Mouse (Mus musculus): ENCODE data around the gene Camta2. TPM values are rescaled to one million over a fixed set of nuclear protein-coding genes. Genes with fewer than 3 reads are reported as not detected.

The Camta2 gene
- polyA plus RNA-seq, 1 experiment from 2014 or later = 16.9 TPM

DNA sequence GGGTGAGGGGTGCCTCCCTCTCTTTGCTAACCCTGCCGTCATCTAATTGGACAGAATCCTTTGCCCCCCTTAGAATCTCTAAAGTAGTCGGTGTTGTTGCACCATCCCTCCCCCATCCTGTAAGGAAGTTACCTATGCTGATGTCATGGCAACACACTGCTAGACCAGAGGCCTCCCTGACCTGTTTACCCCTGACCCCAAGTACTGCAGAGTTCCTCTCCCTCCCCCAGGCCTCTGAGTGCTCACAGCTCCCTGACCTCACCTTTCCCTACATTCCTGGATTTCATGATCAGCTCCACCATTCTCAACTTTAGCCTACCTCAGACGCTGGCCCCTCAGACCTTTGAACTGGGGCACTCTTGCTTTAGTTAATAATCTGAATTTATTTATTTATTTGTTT lies 18.2 kb upstream of the Camta2 start:
- H3K4me2 ChIP-seq = no peak overlapping the region
- H3K9ac ChIP-seq = no peak overlapping the region
- ATAC-seq (ENCODE audit: low read depth) = no peak
- H3K27ac ChIP-seq (replicated peaks) = no peak overlapping the region
- no peak overlapping the region for H3K4me3 ChIP-seq
- WGBS = 87% methylated on average over 3 of the region's 3 CpGs
- H3K4me1 ChIP-seq (replicated peaks) = peaks cover 19% of the 10 kb centered on the region
- no peaks in the 10 kb centered on the region for H3K27me3 ChIP-seq
- no peaks in the 10 kb centered on the region for H3K9me3 ChIP-seq
- peaks cover 79% of the 10 kb centered on the region for H3K36me3 ChIP-seq

DNA sequence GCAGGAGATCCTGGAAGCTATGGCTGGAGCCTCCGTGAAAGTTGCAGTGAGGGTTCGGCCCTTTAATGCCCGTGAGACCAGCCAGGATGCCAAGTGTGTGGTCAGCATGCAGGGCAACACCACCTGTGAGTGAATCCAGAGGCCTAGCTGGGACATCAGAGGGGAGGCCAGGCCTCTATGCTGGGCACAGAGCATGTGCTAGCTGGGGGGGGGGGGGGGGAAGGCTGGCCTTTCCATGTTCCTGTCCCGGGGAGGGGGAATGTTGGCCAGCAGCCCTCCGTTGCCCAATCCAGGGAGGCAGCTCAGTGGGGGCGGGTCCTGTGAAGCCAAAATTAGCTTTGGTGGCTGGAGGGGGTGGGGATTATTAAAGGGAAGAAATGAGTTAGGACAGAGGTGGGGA lies 14.9 kb upstream of the Camta2 start:
- Histone ChIP-seq H3K4me2 (no peak overlapping the region), H3K36me3 (peaks cover 46% of the 10 kb centered on the region), H3K27me3 (no peaks in the 10 kb centered on the region), H3K9ac (peak overlapping the region; percentile 94), H3K4me1 (replicated peaks) (peaks cover 28% of the 10 kb centered on the region), H3K27ac (replicated peaks) (no peak overlapping the region), H3K9me3 (no peaks in the 10 kb centered on the region), H3K4me3 (no peak overlapping the region)
- WGBS = 81% methylated on average over 6 of the region's 6 CpGs
- ATAC-seq (ENCODE audit: low read depth) = no peak

DNA sequence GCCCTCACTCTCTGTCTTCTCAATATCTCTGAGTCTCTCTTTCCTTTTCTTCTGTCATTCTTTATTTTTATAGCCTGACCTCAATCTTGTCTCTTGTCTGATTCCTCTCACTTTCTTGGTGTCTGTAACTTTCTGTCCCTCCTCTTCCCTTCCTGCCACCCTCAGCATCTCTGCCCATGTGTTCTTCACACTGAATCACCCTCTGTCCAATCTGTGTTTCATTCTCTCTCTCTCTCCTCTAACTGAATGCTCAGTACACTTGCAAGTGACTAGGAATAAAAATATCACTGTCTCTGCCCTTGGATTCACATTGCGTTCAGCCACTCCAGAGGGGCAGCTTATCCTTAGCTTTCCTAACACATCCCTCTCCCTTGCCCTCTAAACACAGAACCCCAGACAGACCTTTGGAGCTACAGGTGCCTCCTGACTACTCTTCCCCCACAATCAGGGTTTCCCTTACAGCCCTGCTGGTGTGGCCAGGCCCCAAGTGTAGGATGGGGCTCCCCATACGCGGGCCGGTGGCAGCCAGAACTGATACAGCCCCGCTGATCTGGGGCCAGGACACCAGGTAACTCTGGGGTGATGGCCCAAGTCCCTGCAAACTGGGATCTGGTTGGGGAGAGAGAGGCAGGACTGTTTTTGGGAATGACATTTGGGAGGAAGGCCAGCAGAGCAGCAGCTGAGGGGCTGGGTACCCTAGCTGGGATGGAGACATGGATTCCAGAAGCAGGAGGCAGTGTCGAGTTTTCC lies 14.3 kb upstream of the Camta2 start:
- Histone ChIP-seq H3K4me2 (peak overlapping the region; percentile 89), H3K27ac (replicated peaks) (no peak overlapping the region), H3K36me3 (peaks cover 40% of the 10 kb centered on the region), H3K9me3 (no peaks in the 10 kb centered on the region), H3K9ac (peak overlapping the region; percentile 94), H3K4me3 (peak overlapping the region; percentile 89), H3K27me3 (no peaks in the 10 kb centered on the region), H3K4me1 (replicated peaks) (peaks cover 28% of the 10 kb centered on the region)
- WGBS = 86% methylated on average over 6 of the region's 6 CpGs
- ATAC-seq (ENCODE audit: low read depth) = no peak

DNA sequence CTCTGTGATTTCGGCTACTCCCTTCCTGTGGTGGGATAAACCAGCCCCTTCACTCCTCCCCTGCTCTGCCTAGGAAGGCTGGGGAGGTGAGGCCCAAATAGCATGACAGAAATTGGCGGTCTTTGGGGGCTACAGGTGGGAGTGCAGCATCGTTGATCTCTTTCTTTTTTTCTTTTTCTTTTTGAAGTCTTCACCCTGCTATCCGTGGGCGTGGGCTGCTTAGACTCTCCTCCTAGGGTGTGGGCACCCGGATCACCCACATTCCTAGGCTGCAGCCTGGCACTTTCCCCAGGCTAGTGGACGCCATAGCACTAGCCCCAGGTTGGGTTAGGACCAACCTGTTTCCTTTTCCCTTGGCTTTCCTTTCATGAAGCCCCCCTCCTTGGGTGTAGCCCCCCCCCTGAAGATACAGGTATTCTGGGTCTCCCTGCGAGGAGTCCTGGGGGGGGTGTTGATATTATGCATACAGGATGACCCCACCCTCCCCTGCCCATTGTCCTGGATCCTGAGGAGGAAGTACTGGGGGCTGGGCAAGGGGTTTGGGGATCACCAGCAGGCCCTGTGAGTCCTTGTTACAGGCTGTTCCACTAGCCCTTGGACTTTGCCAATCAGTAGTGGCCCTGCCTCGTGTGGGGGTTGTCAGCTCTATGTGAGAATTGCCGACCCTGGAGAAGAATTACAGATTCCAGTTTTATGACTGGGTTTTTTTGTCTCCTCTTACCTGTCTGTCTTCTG lies 13.5 kb upstream of the Camta2 start:
- peak overlapping the region; percentile 89 for H3K4me3 ChIP-seq
- peak overlapping the region; percentile 94 for H3K9ac ChIP-seq
- peaks cover 33% of the 10 kb centered on the region for H3K36me3 ChIP-seq
- H3K9me3 ChIP-seq = no peaks in the 10 kb centered on the region
- peaks cover 28% of the 10 kb centered on the region for H3K4me1 ChIP-seq (replicated peaks)
- no peak for ATAC-seq (ENCODE audit: low read depth)
- H3K27ac ChIP-seq (replicated peaks) = no peak overlapping the region
- no peaks in the 10 kb centered on the region for H3K27me3 ChIP-seq
- peak overlapping the region; percentile 89 for H3K4me2 ChIP-seq
- WGBS = 11% methylated on average over 10 of the region's 10 CpGs

DNA sequence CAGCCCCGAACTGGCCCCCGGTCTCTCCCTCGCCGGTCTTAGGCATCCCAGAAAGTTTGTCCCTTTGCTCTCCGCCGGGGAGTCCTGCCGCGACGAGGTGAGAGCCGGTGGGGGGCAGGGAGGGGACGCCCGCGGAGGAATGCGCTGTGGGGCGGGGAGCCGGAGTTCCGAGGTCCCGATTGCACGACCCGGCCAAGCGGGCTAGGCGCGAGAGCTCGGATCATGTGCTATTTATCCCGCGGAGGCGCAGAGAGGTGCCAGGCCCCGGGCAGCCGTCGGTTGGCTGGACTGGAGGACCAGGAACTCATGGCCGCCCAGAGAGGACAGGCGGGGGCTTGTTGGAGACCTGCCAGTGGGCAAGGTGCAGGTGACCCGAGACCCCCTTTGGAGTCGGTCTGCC lies 12.7 kb upstream of the Camta2 start:
- ATAC-seq (ENCODE audit: low read depth) = peak; percentile 28
- no peaks in the 10 kb centered on the region for H3K9me3 ChIP-seq
- H3K9ac ChIP-seq = peak overlapping the region; percentile 94
- H3K27ac ChIP-seq (replicated peaks) = peak overlapping the region; percentile 93
- H3K36me3 ChIP-seq = peaks cover 25% of the 10 kb centered on the region
- H3K27me3 ChIP-seq = no peaks in the 10 kb centered on the region
- H3K4me3 ChIP-seq = peak overlapping the region; percentile 89
- under 1% methylated on average over 33 of the region's 34 CpGs for WGBS
- peak overlapping the region; percentile 89 for H3K4me2 ChIP-seq
- H3K4me1 ChIP-seq (replicated peaks) = peaks cover 28% of the 10 kb centered on the region

DNA sequence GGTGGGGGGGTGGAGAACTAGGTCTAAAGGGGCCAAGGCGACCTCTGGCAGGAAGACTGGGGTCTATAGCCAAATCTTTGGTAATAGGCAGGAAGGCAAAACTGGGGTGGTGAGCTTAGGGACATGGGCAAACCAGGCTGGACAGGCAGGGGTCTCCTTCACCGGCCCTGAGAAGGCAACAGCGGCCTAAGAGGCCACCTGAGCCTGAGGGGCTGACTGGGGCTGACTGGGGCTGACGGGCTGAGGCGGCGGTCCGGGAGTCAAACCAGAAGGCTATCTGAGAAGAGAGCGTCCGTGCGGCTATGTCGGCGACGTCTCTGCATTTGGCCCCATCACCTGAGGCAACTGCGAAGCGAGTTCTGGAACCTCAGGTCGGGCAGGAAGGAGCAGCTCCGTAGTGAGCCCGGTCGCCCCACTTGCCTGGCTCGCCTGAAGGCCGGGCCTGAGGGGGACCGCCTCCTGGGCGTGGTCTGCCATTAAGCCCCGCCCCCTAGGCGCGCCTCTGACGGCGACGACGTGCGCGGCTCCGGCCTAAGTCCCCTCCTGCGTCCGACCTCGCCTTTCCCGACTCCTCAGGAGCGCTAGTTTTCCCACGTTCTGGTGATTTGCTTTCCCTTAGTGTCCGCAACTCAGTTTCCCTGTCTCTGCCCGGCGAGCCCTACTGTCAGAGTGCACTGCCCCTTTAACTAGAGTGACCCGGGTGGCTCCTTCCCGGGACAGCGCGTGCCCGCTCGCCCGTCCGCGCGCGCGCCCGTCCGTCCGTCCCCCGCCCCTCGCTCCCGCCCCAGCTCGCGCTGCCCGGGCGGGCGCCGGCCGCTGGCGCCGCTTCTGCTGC lies 12.0 kb upstream of the Camta2 start, which contains the start of the genes Inca1 and Kif1c:
Inca1 (minus strand) TSS at position 434 of the 835 bp plus-strand sequence.
Kif1c (plus strand) TSS at position 827 of the 835 bp plus-strand sequence.
- Histone ChIP-seq H3K4me3 (peak within 1 kb of the TSS; percentile 89), H3K9ac (peak within 1 kb of the TSS; percentile 94), H3K36me3 (peaks cover 18% of the 10 kb centered on the region), H3K9me3 (no peaks in the 10 kb centered on the region), H3K27me3 (no peaks in the 10 kb centered on the region), H3K27ac (replicated peaks) (peak within 1 kb of the TSS; percentile 93), H3K4me2 (peak within 1 kb of the TSS; percentile 89), H3K4me1 (replicated peaks) (peaks cover 28% of the 10 kb centered on the region)
- 1% methylated on average over 67 of the region's 69 CpGs for WGBS
- ATAC-seq (ENCODE audit: low read depth) = peak; percentile 97

DNA sequence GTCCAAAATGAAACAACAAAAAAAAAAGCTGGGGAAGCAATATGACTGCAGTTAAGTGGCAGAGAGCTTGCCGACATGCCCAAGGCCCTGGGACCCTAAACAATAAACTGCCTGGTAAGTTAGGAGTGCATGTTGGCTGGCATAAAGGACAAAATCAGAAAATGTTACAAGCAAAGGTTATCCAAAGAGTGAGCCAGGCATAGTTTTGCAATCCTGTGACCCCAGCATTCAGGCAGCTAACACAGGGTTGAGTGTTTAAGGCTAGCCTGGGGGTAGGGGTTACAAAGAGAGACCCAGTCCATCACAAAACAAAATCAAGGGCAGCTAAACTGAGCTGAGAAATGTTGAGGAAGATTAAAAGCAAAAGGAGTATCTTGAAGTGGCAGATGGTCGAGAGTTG lies 11.1 kb upstream of the Camta2 start:
- ATAC-seq (ENCODE audit: low read depth) = no peak
- peak overlapping the region; percentile 89; the same call in 1 of the 2 replicates for H3K4me3 ChIP-seq
- peaks cover 9% of the 10 kb centered on the region for H3K36me3 ChIP-seq
- H3K4me2 ChIP-seq = no peak overlapping the region
- peaks cover 28% of the 10 kb centered on the region for H3K4me1 ChIP-seq (replicated peaks)
- no peak overlapping the region for H3K9ac ChIP-seq
- H3K27me3 ChIP-seq = no peaks in the 10 kb centered on the region
- WGBS = 72% methylated on average over 2 of the region's 2 CpGs
- H3K27ac ChIP-seq (replicated peaks) = no peak overlapping the region
- H3K9me3 ChIP-seq = no peaks in the 10 kb centered on the region

DNA sequence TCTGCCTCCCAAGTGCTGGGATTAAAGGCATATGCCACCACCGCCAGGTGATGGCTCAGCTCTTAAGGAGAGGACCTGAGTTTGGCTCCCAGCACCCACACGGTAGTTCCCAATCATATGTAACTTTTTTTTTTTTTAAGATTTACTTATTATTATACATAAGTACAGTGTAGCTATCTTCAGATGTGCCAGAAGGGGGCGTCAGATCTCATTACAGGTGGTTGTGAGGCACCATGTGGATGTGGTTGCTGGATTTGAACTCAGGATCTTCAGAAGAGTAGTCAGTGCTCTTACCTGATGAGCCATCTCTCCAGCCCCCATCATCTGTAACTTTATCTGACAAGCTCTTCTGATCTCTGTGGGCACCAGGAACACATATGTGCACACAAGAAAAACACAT lies 9.5 kb upstream of the Camta2 start:
- Histone ChIP-seq H3K9ac (no peak overlapping the region), H3K4me2 (no peak overlapping the region), H3K27me3 (no peaks in the 10 kb centered on the region), H3K4me3 (no peak overlapping the region), H3K4me1 (replicated peaks) (peaks cover 21% of the 10 kb centered on the region), H3K27ac (replicated peaks) (no peak overlapping the region), H3K36me3 (no peaks in the 10 kb centered on the region), H3K9me3 (no peaks in the 10 kb centered on the region)
- no peak for ATAC-seq (ENCODE audit: low read depth)
- 81% methylated on average over 3 of the region's 3 CpGs for WGBS

DNA sequence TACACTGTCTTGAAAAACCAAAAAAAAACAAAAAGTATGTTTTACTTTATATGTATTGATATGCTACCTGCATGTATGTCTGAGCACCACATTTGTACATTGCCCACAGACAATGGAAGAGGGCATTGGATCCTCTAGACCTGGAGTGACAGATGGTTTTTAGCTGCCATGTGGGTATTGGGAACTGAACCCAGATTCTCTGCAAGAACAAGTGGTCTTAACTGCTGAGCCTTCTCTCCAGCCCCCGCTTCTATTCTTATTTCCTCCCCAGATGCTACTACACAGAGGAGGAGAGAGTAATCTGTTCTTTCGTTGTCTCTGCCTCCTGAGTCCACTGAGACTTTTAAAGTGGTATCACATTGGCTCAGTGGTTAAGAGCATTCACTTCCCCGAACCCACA lies 5.6 kb upstream of the Camta2 start:
- 70% methylated on average over 3 of the region's 3 CpGs for WGBS
- H3K36me3 ChIP-seq = no peaks in the 10 kb centered on the region
- H3K4me1 ChIP-seq (replicated peaks) = peaks cover 5% of the 10 kb centered on the region
- ATAC-seq (ENCODE audit: low read depth) = no peak
- no peak overlapping the region for H3K4me2 ChIP-seq
- no peaks in the 10 kb centered on the region for H3K9me3 ChIP-seq
- H3K4me3 ChIP-seq = no peak overlapping the region
- H3K27ac ChIP-seq (replicated peaks) = no peak overlapping the region
- no peaks in the 10 kb centered on the region for H3K27me3 ChIP-seq
- H3K9ac ChIP-seq = no peak overlapping the region

DNA sequence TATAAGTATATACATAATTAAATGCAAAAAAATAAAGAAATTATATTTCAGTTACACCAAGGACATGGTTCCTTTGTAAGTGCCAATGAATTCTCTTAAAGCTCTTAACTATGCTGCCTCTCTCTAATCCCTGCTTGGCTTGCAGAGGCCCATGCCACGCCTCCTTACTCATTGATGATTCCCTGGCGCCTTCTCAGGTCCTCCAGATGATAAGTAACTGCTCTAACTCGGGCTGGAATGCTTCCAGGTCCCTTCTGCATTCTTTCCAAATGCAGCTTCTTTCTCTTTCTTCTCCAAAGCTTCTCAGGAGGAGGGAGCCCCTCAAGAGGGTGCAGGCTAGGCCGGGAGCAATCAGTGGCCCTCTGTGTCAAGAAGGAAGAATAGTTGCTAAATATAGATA lies 1.7 kb upstream of the Camta2 start:
- Histone ChIP-seq H3K4me3 (no peak overlapping the region), H3K9me3 (no peaks in the 10 kb centered on the region), H3K27me3 (no peaks in the 10 kb centered on the region), H3K27ac (replicated peaks) (no peak overlapping the region), H3K4me1 (replicated peaks) (peaks cover 27% of the 10 kb centered on the region), H3K36me3 (peaks cover 16% of the 10 kb centered on the region), H3K9ac (no peak overlapping the region), H3K4me2 (no peak overlapping the region)
- no peak for ATAC-seq (ENCODE audit: low read depth)
- WGBS = 60% methylated on average over 4 of the region's 4 CpGs

DNA sequence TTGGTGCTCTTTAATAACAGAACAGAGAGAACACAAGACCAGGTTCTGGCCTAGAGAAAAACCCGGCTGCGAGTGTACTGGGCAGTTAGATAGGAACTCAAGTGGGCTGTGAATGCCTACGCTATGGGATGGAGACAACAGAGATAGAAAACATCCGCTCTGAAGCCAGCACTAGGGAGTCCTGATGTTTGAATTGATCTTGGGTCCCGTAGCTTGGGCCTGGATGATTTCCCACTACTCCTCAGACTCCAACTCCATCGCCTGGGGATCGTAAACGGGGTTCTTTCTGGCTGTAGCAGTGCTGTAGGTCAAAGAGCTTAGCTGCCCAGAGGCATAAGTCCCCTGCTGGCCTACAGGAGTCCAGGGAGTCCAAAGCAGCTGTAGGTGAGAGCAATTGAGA lies 467 bp upstream of the Camta2 start:
- peak overlapping the region; percentile 72 for H3K4me2 ChIP-seq
- H3K36me3 ChIP-seq = peaks cover 28% of the 10 kb centered on the region
- peak overlapping the region; percentile 85 for H3K4me3 ChIP-seq
- no peaks in the 10 kb centered on the region for H3K9me3 ChIP-seq
- H3K4me1 ChIP-seq (replicated peaks) = peaks cover 27% of the 10 kb centered on the region
- ATAC-seq (ENCODE audit: low read depth) = no peak
- 7% methylated on average over 8 of the region's 8 CpGs for WGBS
- H3K27ac ChIP-seq (replicated peaks) = peak overlapping the region; percentile 83
- peak overlapping the region; percentile 90 for H3K9ac ChIP-seq
- H3K27me3 ChIP-seq = no peaks in the 10 kb centered on the region

Measured in neural tube, embryonic 13.5 days (tissue).